Mouse (Mus musculus) lung, adult 18-20 months (tissue): ENCODE results near the gene 4930550C14Rik.
A peak's percentile ranks its signal among the peaks of the same experiment; 100 is the strongest.

Experiments used
- DNase-seq, 2 experiments: peaks; one replicate each; pipeline ENCODE4 v3.0.0; 2022; ENCODE audit warnings: mixed read lengths in 2 of 2

Gene 4930550C14Rik

DNA sequence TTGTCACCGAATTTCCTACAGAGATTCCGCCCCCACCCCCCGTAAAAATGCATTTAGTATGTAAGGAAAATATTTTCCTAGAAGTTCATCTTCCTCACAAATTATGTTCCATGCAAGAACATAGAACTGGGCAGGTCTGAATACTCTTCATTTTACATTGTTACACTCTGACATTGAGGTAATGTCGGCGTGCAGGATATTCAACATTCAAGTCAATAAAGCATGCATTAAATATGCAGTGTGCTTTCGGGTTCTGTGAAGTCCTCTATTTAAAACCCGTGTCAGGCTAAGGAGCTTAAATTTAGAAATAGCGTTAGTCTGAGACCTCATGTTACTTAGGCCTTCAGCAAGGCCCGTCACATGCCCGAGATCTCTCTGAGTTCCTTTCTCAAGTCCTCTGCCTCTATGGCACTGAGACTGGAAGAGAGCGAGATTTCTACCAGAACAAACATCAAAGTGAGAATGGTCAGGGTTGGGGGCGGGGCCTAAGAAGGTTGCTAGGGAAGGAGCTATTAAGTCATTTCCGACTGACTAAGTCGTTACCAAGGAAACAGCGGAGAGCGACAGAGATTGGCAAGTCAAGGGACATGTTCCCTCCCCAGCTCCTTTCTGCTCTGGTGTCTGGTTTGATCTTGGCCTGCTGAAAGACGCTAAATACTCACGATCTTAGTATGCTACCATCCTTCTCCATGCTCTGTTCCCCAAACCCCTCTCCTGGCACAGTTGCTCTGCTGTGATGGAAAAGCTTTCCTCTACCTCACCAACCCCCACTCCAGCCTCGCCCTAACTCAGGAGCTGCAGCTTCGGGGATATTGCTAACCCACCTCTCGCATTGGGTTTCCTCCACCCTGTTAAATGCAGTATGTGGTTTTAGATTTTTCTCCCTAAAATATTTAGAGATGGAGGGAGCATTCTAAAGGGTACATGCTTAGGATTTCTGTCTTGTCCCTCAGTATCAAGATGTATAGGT, 2.9 kb downstream of the 4930550C14Rik start:
- DNase-seq = peak; percentile 81 to 86

DNA sequence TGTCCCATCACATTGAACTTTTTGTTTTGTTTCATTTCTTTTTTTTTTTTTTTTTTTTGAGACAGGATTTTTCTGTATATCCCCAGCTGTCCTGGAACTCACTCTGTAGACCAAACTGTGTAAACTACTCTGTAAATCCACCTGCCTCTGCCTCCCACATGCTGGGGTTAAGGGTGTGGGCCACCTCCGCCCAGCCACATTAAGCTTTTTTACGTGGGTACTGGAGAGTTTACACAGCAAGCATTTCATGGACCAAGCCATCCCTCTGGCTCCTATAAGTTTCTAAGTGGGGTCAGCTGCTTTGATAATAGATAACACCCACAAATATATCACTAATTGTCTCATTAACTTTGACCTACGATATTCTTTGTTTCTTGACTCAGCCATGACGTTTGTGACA, 6.4 kb downstream of the 4930550C14Rik start:
- DNase-seq = peak in 1 of 2 experiments; percentile 19

DNA sequence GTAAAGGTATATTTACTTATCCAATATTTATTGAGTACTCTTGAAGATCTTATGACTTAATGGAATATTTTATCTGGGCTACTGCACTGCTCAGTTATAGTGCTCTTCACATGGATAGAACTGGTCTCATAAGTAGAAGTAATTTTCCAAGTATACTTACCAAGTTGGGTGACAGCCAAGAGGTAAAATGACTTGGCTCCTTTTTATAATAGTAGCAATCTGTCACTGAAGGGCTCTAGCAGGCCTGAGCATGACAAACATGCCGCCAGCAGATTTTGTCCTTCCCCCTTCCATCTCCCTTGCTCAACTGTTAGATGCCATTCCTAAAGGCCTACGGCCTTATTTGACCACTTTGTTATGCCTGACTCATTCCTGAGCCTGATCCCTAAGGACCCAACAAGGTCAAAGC, 6.8 kb downstream of the 4930550C14Rik start:
- DNase-seq = peak; percentile 54 to 77

DNA sequence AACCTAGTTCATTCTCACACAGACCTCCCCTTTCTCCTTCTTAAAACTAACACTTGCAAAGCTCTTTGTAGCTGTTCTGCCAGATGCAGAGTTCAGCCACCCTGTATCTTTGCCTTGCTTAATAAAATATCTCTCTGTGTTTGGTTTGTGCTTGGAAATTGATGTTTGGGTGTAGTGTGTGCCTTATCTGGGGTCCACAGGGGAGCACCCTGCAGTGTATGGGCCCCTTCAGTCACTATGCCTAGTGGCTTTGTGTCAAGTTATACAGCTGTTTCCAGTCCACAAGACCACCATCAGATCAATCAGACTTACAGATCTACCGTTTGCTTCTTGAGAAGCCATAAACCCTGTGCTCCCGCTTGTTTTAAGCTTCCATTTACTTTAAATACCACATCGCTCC, 7.3 kb downstream of the 4930550C14Rik start:
- no peak for DNase-seq

DNA sequence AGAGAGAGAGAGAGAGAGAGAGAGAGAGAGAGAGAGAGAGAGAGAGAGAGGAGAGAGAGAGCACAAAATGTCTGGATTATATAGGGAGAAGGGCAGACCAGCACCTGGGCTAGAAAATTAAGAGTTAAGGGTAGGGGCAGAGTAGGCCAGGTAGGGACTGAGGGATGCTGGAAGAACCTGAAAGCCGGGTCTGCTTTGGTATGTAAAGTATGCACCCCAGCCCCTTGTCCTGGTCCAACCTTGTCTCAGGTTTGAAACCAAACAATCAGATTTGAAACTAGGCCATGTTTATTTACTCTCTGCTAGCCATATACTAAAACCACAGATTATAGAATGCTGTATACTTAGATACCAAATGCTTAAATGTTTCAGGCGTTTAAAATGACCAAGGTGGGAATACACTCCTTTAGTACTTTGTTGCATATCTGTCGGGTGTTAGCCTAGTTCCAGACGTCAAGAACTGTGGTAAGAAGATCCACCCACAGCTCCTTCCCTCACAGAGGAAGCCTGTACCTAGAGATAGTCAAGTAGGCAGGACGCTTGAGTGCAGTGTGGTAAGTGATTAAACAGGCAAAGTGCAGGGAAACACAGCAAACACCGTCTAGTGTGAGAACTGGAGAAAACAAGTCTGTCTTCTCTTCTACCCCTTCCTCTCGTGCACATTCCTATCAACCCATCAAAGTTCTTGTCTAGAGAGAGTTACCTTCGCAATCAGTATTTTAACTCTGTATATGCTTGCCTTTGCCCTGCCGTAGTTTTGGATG, 20.2 kb downstream of the 4930550C14Rik start:
- DNase-seq = no peak

DNA sequence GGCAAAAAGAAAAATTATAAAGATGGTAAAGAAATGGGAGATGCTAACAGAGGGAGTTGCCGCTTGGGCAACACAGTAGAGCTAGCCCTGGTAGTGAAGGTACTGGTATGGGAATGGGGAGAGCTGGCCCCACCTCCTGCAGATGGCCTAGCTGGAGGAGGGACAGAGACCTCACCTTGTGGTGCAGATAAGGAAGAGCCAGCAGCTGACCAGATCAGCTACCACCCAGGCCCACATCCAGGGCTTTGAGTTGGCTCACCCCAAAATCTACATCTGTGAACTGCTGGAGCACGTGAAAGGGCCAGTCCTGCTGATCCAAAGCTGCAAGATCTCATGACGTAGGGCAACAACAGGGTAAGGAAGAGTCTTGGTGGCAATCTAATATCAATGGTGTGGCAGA, 24.6 kb downstream of the 4930550C14Rik start:
- no peak for DNase-seq

DNA sequence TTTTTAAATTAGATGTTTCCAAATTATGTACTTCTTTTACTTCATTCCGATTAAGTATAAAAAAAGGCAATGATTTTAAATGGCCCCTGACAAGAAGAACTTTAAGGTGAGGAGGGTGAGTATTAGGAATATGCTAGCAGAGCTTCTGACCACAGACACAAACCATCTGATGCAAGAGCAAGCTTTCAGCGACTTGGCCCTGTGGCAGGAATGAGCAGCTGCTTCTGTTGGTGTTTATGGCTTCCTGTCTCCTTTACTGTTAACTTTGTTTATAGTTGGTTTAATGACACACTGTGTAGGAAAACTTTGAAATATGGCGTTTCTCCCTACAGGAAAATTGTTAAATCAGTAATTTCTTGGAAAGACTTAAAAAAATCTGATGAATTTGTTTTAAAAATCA, 25.5 kb downstream of the 4930550C14Rik start:
- DNase-seq = no peak

DNA sequence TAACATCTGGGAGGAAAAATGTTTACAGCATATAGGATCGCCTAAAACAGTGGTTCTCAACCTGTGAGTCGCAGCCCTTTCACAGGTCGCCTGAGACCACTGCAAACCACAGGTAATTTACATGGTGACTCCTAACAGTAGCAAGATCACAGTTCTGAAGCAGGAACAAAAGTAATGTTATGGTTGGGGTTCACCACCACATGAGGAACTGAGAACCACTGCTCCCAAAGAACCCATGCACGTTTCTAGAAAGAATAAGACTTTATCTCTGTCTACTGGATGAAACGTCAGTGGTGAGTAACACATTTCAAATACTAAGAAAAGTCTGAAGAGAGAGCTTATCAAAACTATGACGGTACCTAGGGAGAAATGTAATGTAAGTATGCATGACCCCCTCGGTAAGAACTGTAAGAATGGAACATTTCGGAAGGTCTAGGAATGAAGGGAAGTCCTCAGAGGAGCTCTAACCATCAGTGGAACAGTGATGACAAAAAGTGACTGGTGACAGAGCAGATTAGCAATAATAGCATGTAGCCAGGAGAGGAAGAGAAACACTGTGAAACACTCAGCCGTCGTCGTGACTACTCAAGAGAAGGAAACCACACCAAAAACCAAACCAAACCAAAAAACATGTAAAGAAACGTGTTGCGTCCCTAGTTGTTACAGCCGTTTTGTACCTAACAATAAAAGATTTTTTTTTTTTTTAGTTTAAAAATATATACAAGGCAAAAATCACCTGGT, 33.9 kb downstream of the 4930550C14Rik start:
- no peak for DNase-seq

DNA sequence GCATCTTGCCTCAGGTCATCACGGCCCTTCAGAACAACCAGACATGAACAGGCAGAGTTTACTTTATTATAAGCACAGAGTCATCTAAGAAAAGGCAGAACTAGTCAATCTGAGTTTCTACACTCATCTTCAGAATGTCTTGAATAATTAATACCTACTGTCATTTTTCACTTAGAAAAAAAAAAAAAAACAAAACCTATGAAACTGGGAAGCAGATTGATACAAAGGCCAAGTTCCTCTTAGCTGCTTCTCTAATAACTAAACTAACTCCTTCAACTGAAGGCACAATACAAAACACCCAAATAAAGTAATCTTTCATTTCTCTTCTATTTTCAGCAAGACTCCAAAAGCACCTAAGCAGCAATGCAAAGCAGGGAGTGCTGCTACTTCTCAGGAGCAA, 48.5 kb downstream of the 4930550C14Rik start:
- no peak for DNase-seq

DNA sequence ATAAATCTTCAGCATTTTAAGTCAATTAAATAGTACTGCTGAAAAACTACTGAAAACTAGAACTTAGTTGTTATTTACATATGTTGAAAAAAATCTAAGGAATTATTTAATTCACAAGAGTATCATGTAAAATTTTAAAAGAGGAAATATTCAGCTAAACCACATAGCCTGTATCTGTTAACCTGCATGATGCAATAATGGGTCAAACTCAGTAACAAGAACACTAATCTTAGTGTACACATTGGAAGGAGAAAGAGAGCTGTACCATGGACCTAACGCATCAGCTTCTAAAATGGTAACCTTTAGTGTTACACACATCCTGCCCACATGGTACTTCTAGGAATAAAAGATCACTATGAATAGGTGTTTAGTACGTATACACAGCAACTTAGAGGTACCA, 49.9 kb downstream of the 4930550C14Rik start:
- DNase-seq = no peak

DNA sequence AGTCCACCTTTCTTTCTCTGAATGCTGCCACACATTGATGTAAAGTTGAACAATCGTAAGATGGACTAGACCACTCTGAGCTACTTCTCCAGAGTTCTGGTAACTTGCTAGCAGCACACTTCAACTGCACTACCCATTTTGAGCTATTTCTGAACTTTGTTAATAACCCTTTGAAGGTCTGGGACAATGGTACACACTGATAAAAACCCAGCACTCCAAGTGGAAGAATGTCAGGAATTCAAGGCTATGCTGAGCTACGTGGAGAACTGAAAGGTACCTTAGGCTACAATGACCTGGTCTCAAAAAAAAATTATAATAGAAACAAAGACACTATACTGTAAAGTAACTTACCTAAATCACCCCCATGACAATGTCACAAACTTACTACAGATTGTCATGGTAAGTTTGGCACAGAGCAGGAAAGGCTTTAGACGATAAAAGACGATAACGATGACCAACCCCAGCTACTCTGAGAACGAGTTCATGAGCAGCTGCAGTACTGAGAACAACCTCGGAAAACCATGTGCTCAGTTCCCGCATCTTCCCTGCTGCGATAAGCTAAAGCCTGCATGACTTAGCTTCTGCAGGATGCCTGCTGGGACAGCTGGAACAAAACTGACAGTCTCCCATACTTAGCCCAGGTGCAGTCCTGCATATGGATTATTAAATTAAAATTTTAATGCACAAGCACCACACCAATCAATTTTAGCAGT, 70.8 kb downstream of the 4930550C14Rik start:
- DNase-seq = no peak
